Mouse (Mus musculus) cerebellum, adult (tissue): ENCODE measurements around the gene Usp17ld.
"Not testable (repeated sequence)": the region's sequence is repeated elsewhere in the genome, so short reads cannot be mapped to it uniquely, and the experiment has no call there.

Experiments used
- ATAC-seq: cut with Nextera tagmentation; 2 replicates; pipeline ENCODE4 v1.9.2; 2017; ENCODE audit warnings: mild to moderate bottlenecking, moderate library complexity, mixed read lengths; ENCODE audit not compliant: insufficient number of reproducible peaks, low FRiP score, low TSS enrichment

Usp17ld gene

GRCm38 (mm10) chr7:103252405-103252804 is at the start of gene Usp17ld:
TSS of gene Usp17ld (minus strand) at chr7:103252505.
- ATAC-seq = not testable (repeated sequence)

GRCm38 (mm10) chr7:103216696-103217095 is 35.6 kb downstream of the Usp17ld start, which contains the start of gene Olfr594:
TSS of gene Olfr594 (plus strand) at chr7:103216996.
- no peak for ATAC-seq

GRCm38 (mm10) chr7:103212050-103212449 is 40.3 kb downstream of the Usp17ld start:
- not testable (repeated sequence) for ATAC-seq

- no peak for ATAC-seq
Measured at GRCm38 (mm10) chr7:103211562-103211961, 40.7 kb downstream of the Usp17ld start, which contains the start of gene Olfr593. TSS of gene Olfr593 (plus strand) at chr7:103211862.
